Mouse (Mus musculus) granulocyte monocyte progenitor cell, adult 5-6 weeks (primary cell): Measurements from ENCODE around the gene Gm20815. TPM values are rescaled to one million over a fixed set of nuclear protein-coding genes. Genes with fewer than 3 reads are reported as not detected.
"Not testable (repeated sequence)": the region's sequence is repeated elsewhere in the genome, so short reads cannot be mapped to it uniquely, and the experiment has no call there.

Experiments used
- ATAC-seq: replicated peaks from 2 replicates; pipeline ENCODE4 v1.8.0; 2016; ENCODE audit warnings: mild to moderate bottlenecking, moderate TSS enrichment, inconsistent platforms; ENCODE audit not compliant: poor library complexity, severe bottlenecking
- total RNA-seq, 2 experiments: library from RNA; stranded (forward) in 1 of 2; stranded (reverse) in 1 of 2; fragments of 200-712, 200-1000 nt in 1 of 2; fragments of >200 nt in 1 of 2; fragmentation: Nextera tagmentation in 1 of 2; gene quantifications; 2 replicates each; pipeline ENCODE4 v1.2.3; 2014 to 2017

The Gm20815 gene
- total RNA-seq (2014; fragmentation: Nextera tagmentation): not detected in 2 replicates
- total RNA-seq (2017): not detected in 2 replicates

DNA sequence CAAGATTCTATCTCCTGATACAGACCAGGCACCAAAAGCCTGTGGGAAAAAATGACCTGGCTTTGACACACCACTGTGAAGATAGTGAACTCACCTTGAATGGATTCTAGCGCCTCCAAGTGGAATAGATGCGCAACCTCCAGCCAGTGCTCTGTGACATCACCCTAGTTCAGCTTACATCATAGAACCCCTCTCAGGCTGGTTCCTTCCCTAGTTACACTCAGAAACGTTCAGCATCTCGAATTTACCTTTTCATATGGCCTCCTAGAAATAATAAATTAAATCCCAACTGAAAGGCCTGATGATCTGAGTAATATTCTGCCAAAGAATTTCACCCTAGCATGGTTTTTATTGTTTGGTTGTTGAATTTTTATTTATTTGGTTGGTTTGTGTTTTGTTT lies at the start of gene Gm20815:
Gene Gm20815 (minus strand): TSS at position 101 of the 400 bp plus-strand sequence.
- ATAC-seq: not testable (repeated sequence)
